Mouse (Mus musculus): ENCODE measurements at regions not wholly inside any gene's neighbourhood (a gene's known extent, or its start where the extent isn't known, plus 50 kb on each side); places are given as distances from the start of the nearest gene placed in this dataset.

DNA sequence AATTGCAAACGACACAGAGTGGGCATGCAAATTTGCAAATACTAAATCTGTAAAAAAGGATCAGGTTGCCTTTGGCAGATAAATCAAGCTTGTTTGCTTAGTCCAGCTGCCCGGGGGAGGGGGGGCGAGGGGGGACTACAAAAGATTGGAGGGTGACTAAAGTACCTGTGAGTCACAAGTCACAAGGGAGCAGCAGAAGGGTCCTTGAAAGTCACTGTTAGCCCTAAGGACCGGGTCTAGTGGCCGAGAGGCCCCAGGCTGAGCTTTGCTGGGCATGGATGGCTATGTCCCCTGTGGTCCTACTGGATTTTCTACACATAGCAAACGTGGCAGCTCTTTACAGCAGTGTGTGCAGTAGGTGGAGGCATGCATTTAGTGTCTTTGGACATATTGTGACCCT, 118.4 kb upstream of the Pitx1 start:
- DNase-seq, result no peak

DNA sequence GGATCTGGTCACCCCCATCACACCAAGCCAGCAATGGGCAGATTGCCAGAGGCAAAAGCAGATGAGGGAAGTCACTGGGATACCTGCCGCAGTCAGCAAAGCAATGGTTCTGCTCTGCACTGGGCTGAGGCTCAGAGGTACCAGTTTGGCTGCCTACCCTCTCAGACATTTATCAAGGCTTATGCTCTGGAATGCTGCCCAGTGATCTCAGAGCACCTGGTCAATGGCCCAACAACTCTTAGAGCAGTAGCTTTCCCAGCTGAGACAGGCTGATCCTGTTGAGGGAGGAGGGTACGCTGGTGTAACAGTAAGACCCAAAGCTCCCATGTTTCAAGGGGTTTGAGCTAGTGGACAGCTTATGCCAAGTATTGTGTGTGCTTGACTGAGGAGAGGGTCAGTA, 117.4 kb upstream of the Pitx1 start:
- no peak for DNase-seq

GRCm38 (mm10) chr13:55950773-55951172, 114.8 kb upstream of the Pitx1 start:
- DNase-seq, result no peak

DNA sequence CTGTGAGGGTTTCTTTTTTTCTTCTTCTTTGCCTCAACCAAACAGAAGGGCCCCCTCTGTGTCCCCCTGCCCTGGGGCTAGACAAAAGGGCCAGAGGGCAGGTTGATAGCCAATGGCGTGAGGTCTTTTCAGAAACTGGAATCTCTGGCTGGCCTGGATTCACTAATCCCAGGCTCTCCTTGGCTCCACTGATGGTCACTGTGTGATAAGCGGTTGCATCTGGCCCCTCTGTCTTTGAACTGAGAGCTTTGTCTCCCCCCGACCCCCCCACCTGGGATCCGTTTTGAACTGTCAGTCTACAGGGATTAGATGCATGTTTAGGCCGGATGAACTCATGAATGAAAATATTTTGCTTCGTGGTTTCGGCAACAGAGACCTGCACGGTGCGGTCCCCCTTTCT, 112.6 kb upstream of the Pitx1 start:
- no peak for DNase-seq

GRCm38 (mm10) chr13:55948144-55948543, 112.2 kb upstream of the Pitx1 start:
- no peak for DNase-seq

GRCm38 (mm10) chr13:55937417-55937816, 101.4 kb upstream of the Pitx1 start:
- DNase-seq, result no peak

- no peak for DNase-seq
Observed at GRCm38 (mm10) chr13:55937000-55937399, 101.0 kb upstream of the Pitx1 start.

DNA sequence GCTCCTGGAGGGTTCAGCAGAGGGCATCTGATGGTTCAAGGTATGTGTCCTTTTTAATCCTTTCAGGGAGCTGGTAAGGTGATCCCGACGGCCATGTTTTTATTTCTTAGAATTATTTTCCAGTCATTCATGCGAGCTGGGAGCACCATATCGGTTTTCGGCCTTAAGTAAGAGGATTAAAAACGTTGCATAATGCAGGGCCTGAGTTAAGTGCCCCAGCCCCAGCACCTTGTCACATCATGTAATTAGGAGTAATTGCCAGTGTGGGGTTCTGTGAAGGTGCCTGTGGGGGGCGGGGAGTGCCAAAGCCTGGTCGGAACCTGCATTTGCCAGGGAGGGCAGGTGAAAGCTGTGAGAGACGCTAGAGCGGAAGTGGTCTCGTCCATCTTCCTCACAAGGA, 94.6 kb upstream of the Pitx1 start:
- DNase-seq, result no peak

DNA sequence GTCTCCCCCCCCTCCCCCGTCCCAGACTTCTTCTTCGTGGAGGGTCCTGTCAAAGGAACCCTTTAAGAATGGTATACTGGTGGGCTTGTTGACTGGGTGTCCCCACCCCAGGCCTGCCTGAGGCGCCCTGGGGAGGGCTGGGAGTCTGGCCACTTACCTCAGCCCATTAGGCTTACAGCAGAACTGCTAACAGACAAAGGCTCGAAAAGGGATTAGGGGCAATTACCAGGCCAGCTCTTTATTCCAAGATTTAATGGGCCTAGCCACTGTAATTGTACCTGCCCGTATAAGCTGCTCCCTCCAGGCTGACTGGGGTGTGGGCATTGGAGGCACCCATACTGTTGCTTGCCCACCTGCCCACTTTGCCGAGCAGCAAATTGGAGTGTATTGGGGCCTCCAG, 93.8 kb upstream of the Pitx1 start:
- DNase-seq, result no peak

DNA sequence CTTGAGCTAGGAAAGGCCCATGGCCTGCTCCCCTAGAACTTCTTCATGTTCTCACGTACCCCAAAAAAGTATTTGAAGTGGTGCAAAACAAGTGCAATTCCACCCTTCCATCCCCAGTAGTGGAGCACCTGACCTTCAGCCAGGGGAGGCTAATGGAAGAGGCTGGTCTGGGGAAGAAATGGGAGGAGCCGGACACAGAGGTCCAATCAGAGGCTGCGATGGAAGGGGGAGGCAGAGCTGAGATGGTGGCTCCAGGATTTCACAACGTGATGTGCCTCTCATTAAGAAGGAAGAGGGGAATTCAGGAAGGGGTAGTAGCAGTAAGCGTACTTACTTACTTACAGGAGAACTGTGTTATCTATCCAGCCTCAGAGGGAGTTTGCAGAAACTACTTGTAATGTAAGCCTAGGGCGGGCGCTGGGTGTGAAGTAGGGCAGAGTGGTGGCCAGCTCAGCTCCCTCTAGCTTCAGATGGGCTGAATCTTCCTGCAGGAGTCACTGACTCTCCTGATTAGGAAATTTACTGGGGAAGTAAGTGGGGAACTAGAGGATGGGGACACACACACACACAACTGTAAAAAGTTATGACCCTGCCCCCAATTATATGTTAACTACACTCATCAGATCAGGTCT, 87.6 kb upstream of the Pitx1 start:
- DNase-seq, result no peak

GRCm38 (mm10) chr13:55917316-55917715, 81.3 kb upstream of the Pitx1 start:
- DNase-seq, result no peak

GRCm38 (mm10) chr13:55912271-55912711, 76.3 kb upstream of the Pitx1 start:
- DNase-seq, result peak; percentile 14

GRCm38 (mm10) chr13:55909941-55910340, 73.9 kb upstream of the Pitx1 start:
- no peak for DNase-seq

- DNase-seq, result no peak
Observed at GRCm38 (mm10) chr13:55904884-55905283, 68.9 kb upstream of the Pitx1 start.

- DNase-seq, result no peak
Observed at GRCm38 (mm10) chr13:55902255-55902654, 66.3 kb upstream of the Pitx1 start.

- no peak for DNase-seq
Observed at GRCm38 (mm10) chr13:55900190-55900526, 64.2 kb upstream of the Pitx1 start.

DNA sequence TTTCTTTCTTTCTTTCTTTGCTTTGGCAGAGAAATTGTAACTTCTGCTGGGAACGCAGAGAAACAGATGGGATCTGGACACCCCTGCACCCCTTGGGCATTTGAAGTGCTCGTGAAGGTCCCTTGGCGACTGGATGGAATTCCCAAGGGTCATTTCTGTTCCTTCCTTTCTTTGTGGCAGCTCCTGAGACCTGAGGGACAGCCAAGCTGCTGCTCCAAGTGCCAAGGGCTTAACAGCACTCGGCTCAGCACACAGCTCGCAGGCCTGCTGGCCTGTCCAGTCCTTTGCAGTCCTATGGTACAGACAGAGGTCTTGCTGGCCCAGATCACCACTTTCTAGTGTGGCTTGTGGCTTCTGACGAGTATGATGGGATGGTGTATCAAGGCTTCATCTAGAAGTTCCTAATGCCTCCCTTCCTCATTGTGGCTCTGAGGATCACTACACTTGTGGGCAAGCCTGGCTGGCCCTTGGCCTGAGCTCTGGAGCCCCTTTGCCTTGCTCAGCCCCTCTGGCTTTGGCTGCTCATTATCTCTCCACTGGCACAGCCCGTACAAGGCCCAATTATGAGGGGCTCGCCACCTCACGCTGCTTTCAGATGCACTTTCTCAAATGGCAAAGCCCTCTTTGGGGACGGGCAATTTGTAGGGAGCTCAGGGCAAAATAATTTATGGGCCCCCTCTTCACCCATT, 63.7 kb upstream of the Pitx1 start:
- DNase-seq, result peak; percentile 9

DNA sequence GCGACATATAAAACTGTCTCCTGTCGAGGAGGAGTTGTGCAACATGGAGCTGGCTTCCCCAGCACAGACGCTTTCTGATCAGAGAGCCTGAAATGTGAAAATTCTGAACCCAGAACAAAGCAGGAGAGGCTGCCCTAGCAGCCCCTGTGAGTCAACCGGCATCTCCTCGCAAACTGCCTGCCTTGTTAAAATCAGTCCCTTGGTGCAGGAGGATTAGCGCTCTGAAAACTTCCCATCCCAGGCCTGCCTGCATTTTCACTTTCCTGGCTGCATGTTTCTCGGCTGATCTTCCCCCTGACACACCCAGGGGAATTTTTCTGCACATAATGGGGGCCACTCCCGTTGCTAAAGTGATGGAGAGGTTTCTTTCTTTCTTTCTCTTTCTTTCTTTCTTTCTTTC, 63.0 kb upstream of the Pitx1 start:
- DNase-seq, result no peak

- DNase-seq, result no peak
Observed at GRCm38 (mm10) chr13:55898257-55898950, 62.4 kb upstream of the Pitx1 start.

DNA sequence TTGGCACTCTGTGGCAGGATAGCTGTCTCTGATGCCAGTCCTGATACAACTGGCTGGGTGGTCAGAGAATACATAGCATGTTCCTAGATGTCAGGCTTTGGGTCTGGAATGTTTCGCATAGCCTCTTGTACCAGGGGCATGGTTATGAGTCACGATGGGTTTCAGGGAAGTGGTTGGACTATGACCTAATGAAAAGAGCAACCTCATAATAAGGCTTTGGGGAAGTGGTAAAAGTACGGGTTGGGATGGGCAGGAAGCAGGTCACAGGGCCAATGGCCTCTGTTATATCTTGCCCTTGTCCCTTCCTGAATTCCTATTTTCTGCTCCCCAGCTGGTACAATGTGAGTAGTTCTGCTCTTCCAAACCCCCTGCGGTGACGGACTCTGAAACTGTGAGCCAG, 59.5 kb upstream of the Pitx1 start:
- DNase-seq, result no peak

- DNase-seq, result no peak
Observed at GRCm38 (mm10) chr13:55893154-55894018, 57.4 kb upstream of the Pitx1 start.

- no peak for DNase-seq
Observed at GRCm38 (mm10) chr13:55892250-55892649, 56.3 kb upstream of the Pitx1 start.

- no peak for DNase-seq
Observed at GRCm38 (mm10) chr13:55887099-55887736, 51.2 kb upstream of the Pitx1 start.

Data from layer of hippocampus, adult 9-11 months (tissue).